Mouse (Mus musculus) T-helper 1 cell (primary cell): ENCODE results near the gene Gm49354.
"Not testable (repeated sequence)": the region's sequence is repeated elsewhere in the genome, so short reads cannot be mapped to it uniquely, and the experiment has no call there.

Experiments used
- in situ Hi-C: fragments of 300-600 bp; cut with MboI, MseI; formaldehyde crosslinking; loops from one replicate; pipeline ENCODE4 v1.15.1; 2025; ENCODE audit warnings: high pct_unique_total_duplicates

Gene Gm49354

DNA sequence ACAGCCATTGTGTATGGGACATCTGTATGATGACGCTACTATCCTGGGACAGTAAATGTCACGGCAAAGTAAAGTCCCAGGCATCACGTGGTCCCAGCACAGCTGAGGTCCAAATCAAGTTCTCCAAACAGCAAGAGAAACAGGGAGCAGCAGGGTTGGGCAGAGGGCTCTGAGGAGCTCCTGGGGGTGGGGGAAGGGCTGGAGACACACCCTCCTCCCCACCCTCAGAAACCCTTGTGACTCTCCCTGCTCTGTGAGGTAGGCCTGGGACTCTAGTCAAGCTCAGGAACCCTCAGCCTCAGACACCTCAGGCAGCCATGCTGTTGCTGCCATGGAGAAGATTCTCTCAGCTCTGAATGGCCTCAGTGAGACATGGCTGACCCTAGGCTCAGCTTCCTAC lies 70.1 kb downstream of the Gm49354 start, which contains the start of gene Spata31d1b:
Gene Spata31d1b, plus strand, starts transcription at position 301 of the 400 bp plus-strand sequence.
- in situ Hi-C loops = not testable (repeated sequence)

DNA sequence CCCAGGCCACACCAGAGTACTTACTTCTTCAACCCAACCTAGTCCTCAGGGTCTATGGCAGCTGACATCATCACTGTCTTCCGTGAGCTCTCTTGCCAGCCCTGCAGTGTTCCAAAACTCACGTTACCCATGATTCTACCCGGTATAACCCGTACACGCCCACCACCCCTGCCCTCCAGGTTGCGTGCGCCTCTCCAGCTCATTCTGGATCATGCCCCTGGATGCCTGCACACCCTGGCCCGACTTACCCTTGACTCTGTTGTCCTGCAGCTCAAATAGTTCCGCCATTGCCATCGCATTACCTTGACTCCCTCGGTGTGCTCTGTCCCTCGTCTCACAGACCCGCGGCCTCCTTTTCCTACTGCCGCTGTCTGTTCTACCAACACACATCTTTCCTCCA lies 71.8 kb downstream of the Gm49354 start, which contains the start of gene Spata31d1a:
Gene Spata31d1a, minus strand, starts transcription at position 101 of the 400 bp plus-strand sequence.
- in situ Hi-C loops = no loop called here
